Mouse (Mus musculus) liver, embryonic 11.5 days (tissue): ENCODE measurements around the gene Cavin2. TPM values are rescaled to one million over a fixed set of nuclear protein-coding genes. Genes with fewer than 3 reads are reported as not detected.

Experiments
- ATAC-seq: fragments of 200-750 bp; cut with Nextera tagmentation; replicated peaks from 2 replicates; pipeline ENCODE4 v1.8.0; 2017; ENCODE audit warnings: moderate number of reproducible peaks, mild to moderate bottlenecking, moderate TSS enrichment, moderate library complexity; ENCODE audit not compliant: low FRiP score
- DNase-seq: peaks from one replicate; pipeline ENCODE4 v3.0.0-alpha.2; 2017; ENCODE audit warnings: low spot score
- H3K27ac ChIP-seq: fragments of 300-500 bp; sonication (generic); 2 replicates; pipeline ENCODE4 v1.5.1; 2014; ENCODE audit warnings: mild to moderate bottlenecking, low read depth, low read length, control low read depth
- H3K27me3 ChIP-seq: fragments of 300-500 bp; sonication (generic); replicated peaks from 2 replicates; pipeline ENCODE4 v1.6.1; 2014; ENCODE audit warnings: low read length, mixed read lengths; ENCODE audit not compliant: control insufficient read depth, insufficient read depth
- H3K36me3 ChIP-seq: fragments of 300-500 bp; sonication (generic); 2 replicates; pipeline ENCODE4 v1.6.1; 2014; ENCODE audit warnings: mild to moderate bottlenecking, low read length, moderate library complexity, mixed read lengths; ENCODE audit not compliant: control insufficient read depth, insufficient read depth
- H3K4me1 ChIP-seq: fragments of 300-500 bp; sonication (generic); replicated peaks from 2 replicates; pipeline ENCODE4 v1.6.1; 2014; ENCODE audit warnings: low read length, mixed read lengths; ENCODE audit not compliant: control insufficient read depth, insufficient read depth
- H3K4me2 ChIP-seq: fragments of 300-500 bp; sonication (generic); 2 replicates; pipeline ENCODE4 v1.6.1; 2014; ENCODE audit warnings: mild to moderate bottlenecking, control low read depth, moderate library complexity
- H3K4me3 ChIP-seq: fragments of 300-500 bp; sonication (generic); 2 replicates; pipeline ENCODE4 v1.5.1; 2014; ENCODE audit warnings: low read depth, low read length, control low read depth
- H3K9ac ChIP-seq: fragments of 300-500 bp; sonication (generic); 2 replicates; pipeline ENCODE4 v1.6.1; 2014; ENCODE audit warnings: low read depth, low read length, control low read depth
- H3K9me3 ChIP-seq: fragments of 300-500 bp; sonication (generic); 2 replicates; pipeline ENCODE4 v1.6.1; 2016; ENCODE audit warnings: low read length, inconsistent platforms, mixed read lengths; ENCODE audit not compliant: control insufficient read depth
- WGBS: fragments of 180-500 bp; shearing (Covaris S2); extraction: QIAGEN DNeasy Blood & Tissue Kit; methylation state at CpG from one replicate; pipeline ENCODE4 v1.1.7; 2014; 5-methylcytosine and 5-hydroxymethylcytosine counted together
- polyA plus RNA-seq: library from polyadenylated mRNA; unstranded; fragments of >200 nt; fragmentation: Nextera tagmentation; extraction: Ambion mirVana; gene quantifications from 2 replicates; pipeline ENCODE4 v1.2.1, GENCODE M21; 2014

Cavin2 gene
- polyA plus RNA-seq, 1 experiment from 2014 or later: 31.1 TPM

DNA sequence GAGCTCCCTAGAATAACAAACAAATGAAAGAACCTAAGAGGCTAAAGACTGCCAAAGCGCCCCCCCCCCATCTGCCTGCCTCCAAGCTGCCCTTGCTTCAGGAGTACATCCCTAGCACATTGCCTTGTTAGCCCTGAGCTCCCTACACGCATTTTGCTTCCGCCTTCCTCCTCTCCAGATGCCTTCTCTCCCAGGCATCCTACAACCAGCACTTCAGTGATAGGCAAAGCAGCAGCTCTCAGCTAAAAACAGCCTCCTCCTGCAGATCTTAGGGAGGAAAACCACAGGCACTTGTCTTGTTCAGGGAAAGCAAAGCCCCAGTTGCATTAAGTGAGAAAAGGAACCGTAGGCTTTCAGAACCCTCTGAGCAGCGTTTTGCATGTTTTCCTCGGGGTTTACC lies 45.4 kb downstream of the Cavin2 start:
- Histone ChIP-seq H3K36me3 (no peaks in the 10 kb centered on the region), H3K4me2 (no peak overlapping the region; the same call in 1 of the 2 replicates), H3K27ac (no peak overlapping the region), H3K9me3 (no peaks in the 10 kb centered on the region), H3K4me1 (no peaks in the 10 kb centered on the region), H3K9ac (no peak overlapping the region), H3K4me3 (no peak overlapping the region), H3K27me3 (no peaks in the 10 kb centered on the region)
- 21% methylated on average over 6 of the region's 6 CpGs for WGBS
- ATAC-seq (0 out of 2 replicates have a peak, but pooled peaks have one; percentile 20), DNase-seq (peak; percentile 38)

DNA sequence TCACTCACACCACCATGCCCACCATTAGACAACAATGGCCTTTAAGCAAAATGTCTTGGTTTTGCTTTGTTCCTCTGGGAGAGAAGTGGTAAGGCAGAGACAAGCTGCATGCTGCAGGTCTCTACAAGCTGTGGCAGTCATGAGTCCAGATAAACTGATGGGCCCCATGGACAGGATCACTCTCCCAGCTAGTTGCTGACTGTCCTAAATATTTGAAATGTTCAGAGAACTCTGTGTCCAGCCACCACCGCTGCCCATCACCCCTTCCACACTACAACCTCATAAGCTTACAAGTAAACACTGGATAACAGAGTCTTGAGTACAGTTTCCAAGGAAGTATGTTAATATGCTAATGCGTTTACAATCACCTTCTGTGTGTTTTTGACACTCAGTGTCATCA lies 46.2 kb downstream of the Cavin2 start:
- 80% methylated on average over 2 of the region's 2 CpGs for WGBS
- no peak overlapping the region for H3K27ac ChIP-seq
- H3K4me3 ChIP-seq: no peak overlapping the region
- H3K9ac ChIP-seq: no peak overlapping the region
- no peak overlapping the region for H3K4me2 ChIP-seq
- ATAC-seq (no peak), DNase-seq (no peak)
- H3K27me3 ChIP-seq: no peaks in the 10 kb centered on the region
- H3K4me1 ChIP-seq: no peaks in the 10 kb centered on the region
- H3K36me3 ChIP-seq: no peaks in the 10 kb centered on the region
- H3K9me3 ChIP-seq: no peaks in the 10 kb centered on the region

DNA sequence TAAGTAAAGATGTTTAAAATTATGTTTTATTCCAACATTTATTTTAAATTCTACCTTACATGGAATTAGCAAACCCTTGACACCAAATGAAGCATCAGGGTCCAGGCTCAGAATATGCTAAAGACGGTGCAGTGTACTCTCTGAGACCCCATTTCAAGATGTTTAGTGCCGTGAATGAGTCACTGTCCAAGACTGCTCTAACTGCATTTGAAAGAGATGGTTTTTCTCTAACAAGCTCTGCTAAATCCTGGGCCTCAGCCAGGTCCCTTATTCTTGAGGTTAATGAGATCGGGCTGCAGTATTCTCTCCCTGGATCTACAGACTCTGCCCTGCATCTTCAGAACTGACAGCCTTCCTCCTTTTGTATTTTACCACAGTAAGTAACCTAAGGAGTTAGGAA lies 55.2 kb downstream of the Cavin2 start:
- Histone ChIP-seq H3K27ac (no peak overlapping the region), H3K9ac (no peak overlapping the region), H3K9me3 (no peaks in the 10 kb centered on the region), H3K36me3 (no peaks in the 10 kb centered on the region), H3K4me2 (no peak overlapping the region), H3K4me1 (no peaks in the 10 kb centered on the region), H3K27me3 (no peaks in the 10 kb centered on the region), H3K4me3 (no peak overlapping the region)
- 69% methylated on average over 3 of the region's 3 CpGs for WGBS
- ATAC-seq (no peak), DNase-seq (no peak)

DNA sequence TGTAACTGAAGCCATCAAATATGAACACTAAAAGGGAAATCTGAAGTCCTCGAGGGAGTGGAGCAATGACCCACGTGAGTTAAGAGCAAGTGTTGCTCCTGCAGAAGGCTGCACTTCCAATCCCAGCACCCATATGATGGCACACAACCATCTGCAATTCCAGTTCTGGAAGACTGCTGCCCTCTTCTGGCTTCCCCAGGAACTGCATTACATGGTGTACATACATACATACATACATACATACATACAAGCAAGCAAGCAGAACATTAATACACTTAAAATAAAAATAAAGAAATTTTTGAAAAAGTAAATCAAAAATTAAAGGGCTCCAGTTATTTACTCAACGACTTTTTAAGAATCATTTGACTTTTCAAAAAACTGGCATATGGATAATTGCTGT lies 58.7 kb downstream of the Cavin2 start:
- WGBS: 86% methylated on average over 3 of the region's 3 CpGs
- Histone ChIP-seq H3K9me3 (no peaks in the 10 kb centered on the region), H3K27me3 (no peaks in the 10 kb centered on the region), H3K27ac (no peak overlapping the region), H3K4me1 (no peaks in the 10 kb centered on the region), H3K36me3 (no peaks in the 10 kb centered on the region), H3K9ac (no peak overlapping the region), H3K4me2 (no peak overlapping the region), H3K4me3 (no peak overlapping the region)
- ATAC-seq (no peak), DNase-seq (no peak)

DNA sequence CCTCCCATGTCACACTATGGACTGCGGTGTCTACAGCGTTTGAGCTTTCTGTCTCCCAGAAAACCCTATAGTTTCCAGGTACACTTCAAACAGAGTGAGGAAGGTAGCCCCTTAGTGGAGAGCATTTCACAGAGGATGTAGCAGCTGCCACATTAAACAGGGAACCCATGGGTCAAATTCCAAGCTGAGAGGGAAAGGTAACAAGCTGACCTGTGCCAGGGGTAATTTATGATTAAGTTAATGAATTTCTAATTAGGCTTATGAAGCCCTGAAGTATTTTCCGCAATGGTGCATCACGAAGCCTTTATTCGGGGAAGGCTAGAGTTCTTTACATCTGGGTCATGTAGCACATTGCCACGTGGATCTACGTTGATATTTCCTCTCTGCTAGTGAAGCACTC lies 59.7 kb downstream of the Cavin2 start:
- no peaks in the 10 kb centered on the region for H3K9me3 ChIP-seq
- no peak overlapping the region for H3K4me3 ChIP-seq
- 83% methylated on average over 7 of the region's 7 CpGs for WGBS
- H3K9ac ChIP-seq: no peak overlapping the region
- DNase-seq: no peak
- no peaks in the 10 kb centered on the region for H3K27me3 ChIP-seq
- H3K4me2 ChIP-seq: no peak overlapping the region
- ATAC-seq: no peak
- no peaks in the 10 kb centered on the region for H3K36me3 ChIP-seq
- no peaks in the 10 kb centered on the region for H3K4me1 ChIP-seq
- no peak overlapping the region for H3K27ac ChIP-seq

DNA sequence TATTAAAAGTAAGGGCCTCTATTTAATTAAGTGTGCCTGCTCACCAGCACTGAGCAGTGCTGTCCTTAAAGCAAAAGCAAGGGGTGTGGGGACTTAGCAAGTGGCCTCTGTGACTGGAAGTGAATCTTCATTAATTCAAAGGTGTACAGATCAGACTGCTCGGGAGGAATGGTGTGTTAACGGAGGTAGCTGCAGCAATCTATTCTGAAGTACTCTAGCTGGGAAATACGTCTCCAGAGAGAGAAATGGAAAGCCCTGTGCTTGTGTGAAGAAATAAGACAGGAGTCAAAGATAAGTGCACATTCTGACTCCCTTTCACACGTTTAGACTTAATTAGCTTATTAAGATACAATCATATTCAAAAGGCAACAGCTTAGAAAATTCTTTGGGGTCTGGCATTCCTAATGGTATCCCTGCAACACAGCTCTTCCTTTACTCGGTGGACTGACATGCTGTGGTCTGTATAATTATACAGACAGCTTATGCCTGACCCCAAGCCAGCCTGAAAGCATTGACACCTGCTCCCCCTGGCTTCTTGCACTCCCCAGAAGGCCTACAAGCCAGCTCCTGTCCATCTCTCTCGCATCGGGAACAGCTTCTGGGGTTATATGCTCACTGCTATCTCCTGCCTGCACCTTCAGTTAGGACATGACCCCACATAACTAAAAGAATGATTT lies 60.5 kb downstream of the Cavin2 start:
- whole genome bisulfite sequencing: 61% methylated on average over 7 of the region's 7 CpGs
- Histone ChIP-seq H3K27me3 (no peaks in the 10 kb centered on the region), H3K27ac (no peak overlapping the region), H3K9ac (no peak overlapping the region), H3K4me2 (no peak overlapping the region), H3K36me3 (no peaks in the 10 kb centered on the region), H3K9me3 (no peaks in the 10 kb centered on the region), H3K4me3 (no peak overlapping the region), H3K4me1 (no peaks in the 10 kb centered on the region)
- DNase-seq (no peak), ATAC-seq (no peak)

Other genes starting within 250 kb of the Cavin2 start
- 7.6 and 10.1 TPM in 2 replicates for gene Nabp1, start 189.3 kb downstream of the Cavin2 start, polyA plus RNA-seq